Mouse (Mus musculus) left cerebral cortex, postnatal 25 days (tissue): ENCODE measurements at regions not wholly inside any gene's neighbourhood (a gene's known extent, or its start where the extent isn't known, plus 50 kb on each side); places are given as distances from the start of the nearest gene placed in this dataset.

Experiments
- DNase-seq, 2 experiments: peaks; one replicate each; pipeline ENCODE4 v3.0.0; 2022; ENCODE audit warnings: low spot score in 2 of 2, mixed read lengths in 1 of 2
- intact Hi-C: fragments of 180-260 bp; cut with DNase I; formaldehyde crosslinking; loops from one replicate; pipeline ENCODE4 v1.15.1; 2025

GRCm38 (mm10) chr14:71963389-71964169 lies 528.1 kb downstream of the Gm9195 start:
- intact Hi-C loops = no loop called here
- DNase-seq = no peak

- intact Hi-C loops = no loop called here
- DNase-seq = no peak
Measured at GRCm38 (mm10) chr14:71948701-71949100, 542.9 kb downstream of the Gm9195 start.

GRCm38 (mm10) chr14:71937157-71937485 lies 554.5 kb downstream of the Gm9195 start:
- intact Hi-C loops = no loop called here
- DNase-seq = no peak

GRCm38 (mm10) chr14:71936373-71937156 lies 555.1 kb downstream of the Gm9195 start:
- no peak for DNase-seq
- intact Hi-C loops = no loop called here

- intact Hi-C loops = no loop called here
- no peak for DNase-seq
Measured at GRCm38 (mm10) chr14:71915964-71916363, 575.7 kb downstream of the Gm9195 start.

GRCm38 (mm10) chr14:71910936-71911335 lies 580.7 kb downstream of the Gm9195 start:
- intact Hi-C loops = no loop called here
- no peak for DNase-seq

GRCm38 (mm10) chr14:71895468-71895867 lies 596.2 kb downstream of the Gm9195 start:
- no peak for DNase-seq
- intact Hi-C loops = loop anchor here (5.0 kb wide), 1 partner anchor 168 kb away; no protein-coding TSS in a partner anchor

GRCm38 (mm10) chr14:71894811-71895210 lies 596.8 kb downstream of the Gm9195 start:
- peak in 1 of 2 experiments; percentile 89 for DNase-seq
- intact Hi-C loops = loop anchor here (5.0 kb wide), 2 partner anchors 77 to 168 kb away; no protein-coding TSS in a partner anchor

GRCm38 (mm10) chr14:71893361-71893760 lies 598.3 kb downstream of the Gm9195 start:
- DNase-seq = no peak
- intact Hi-C loops = loop anchor here (5.0 kb wide), 1 partner anchor 79 kb away; no protein-coding TSS in a partner anchor

GRCm38 (mm10) chr14:71891667-71892066 lies 600.0 kb downstream of the Gm9195 start:
- intact Hi-C loops = loop anchor here (5.0 kb wide), 1 partner anchor 81 kb away; no protein-coding TSS in a partner anchor
- DNase-seq = peak in 1 of 2 experiments; percentile 50

GRCm38 (mm10) chr14:71882871-71883270 lies 608.8 kb downstream of the Gm9195 start:
- intact Hi-C loops = no loop called here
- DNase-seq = peak in 1 of 2 experiments; percentile 59

- no peak for DNase-seq
- intact Hi-C loops = no loop called here
Measured at GRCm38 (mm10) chr14:71845546-71845945, 646.1 kb downstream of the Gm9195 start.

- intact Hi-C loops = no loop called here
- no peak for DNase-seq
Measured at GRCm38 (mm10) chr14:71808863-71809487, 682.7 kb downstream of the Gm9195 start.

GRCm38 (mm10) chr14:71805624-71806023 lies 686.0 kb downstream of the Gm9195 start:
- peak in 1 of 2 experiments; percentile 66 for DNase-seq
- intact Hi-C loops = no loop called here

GRCm38 (mm10) chr14:71799861-71800260 lies 691.8 kb downstream of the Gm9195 start:
- DNase-seq = peak in 1 of 2 experiments; percentile 16
- intact Hi-C loops = no loop called here

GRCm38 (mm10) chr14:71795713-71796112 lies 695.9 kb downstream of the Gm9195 start:
- intact Hi-C loops = no loop called here
- DNase-seq = no peak

GRCm38 (mm10) chr14:71776990-71777525 lies 714.6 kb downstream of the Gm9195 start:
- intact Hi-C loops = no loop called here
- DNase-seq = no peak

- intact Hi-C loops = no loop called here
Measured at GRCm38 (mm10) chr14:71766856-71767255, 724.8 kb downstream of the Gm9195 start.

GRCm38 (mm10) chr14:71728542-71728941 lies 763.1 kb downstream of the Gm9195 start:
- intact Hi-C loops = loop anchor here (1.0 to 5.0 kb wide), 8 partner anchors 141 to 510 kb away; no protein-coding TSS in a partner anchor
- peak; percentile 73 to 98 for DNase-seq

More at GRCm38 (mm10) chr14:71766856-71767255, 724.8 kb downstream of the Gm9195 start:
- DNase-seq = no peak

- intact Hi-C loops = no loop called here
- DNase-seq = no peak
Measured at GRCm38 (mm10) chr14:71723526-71723925, 768.1 kb downstream of the Gm9195 start.
